Mouse (Mus musculus) limb, embryonic 11.5 days (tissue): ENCODE measurements around the gene Chid1. TPM values are rescaled to one million over a fixed set of nuclear protein-coding genes. Genes with fewer than 3 reads are reported as not detected.

Experiments used
- ATAC-seq: fragments of 200-750 bp; cut with Nextera tagmentation; 2 replicates; pipeline ENCODE4 v1.8.0; 2017; ENCODE audit warnings: low read depth; ENCODE audit not compliant: insufficient number of reproducible peaks, low FRiP score, low TSS enrichment
- DNase-seq: peaks from one replicate; pipeline ENCODE4 v3.0.0-alpha.2; 2015; ENCODE audit warnings: low spot score
- H3K27ac ChIP-seq: fragments of 300-500 bp; sonication (generic); replicated peaks from 2 replicates; pipeline ENCODE4 v1.5.1; 2014; ENCODE audit warnings: low read depth, mild to moderate bottlenecking, low read length
- H3K27me3 ChIP-seq: fragments of 300-500 bp; sonication (generic); 2 replicates; pipeline ENCODE4 v1.6.1; 2014; ENCODE audit warnings: mild to moderate bottlenecking, low read length, mixed read lengths; ENCODE audit not compliant: control insufficient read depth, insufficient read depth
- H3K36me3 ChIP-seq: fragments of 300-500 bp; sonication (generic); 2 replicates; pipeline ENCODE4 v1.6.1; 2014; ENCODE audit warnings: mild to moderate bottlenecking, low read length, moderate library complexity, mixed read lengths; ENCODE audit not compliant: control insufficient read depth, insufficient read depth
- H3K4me1 ChIP-seq: fragments of 300-500 bp; sonication (generic); 2 replicates; pipeline ENCODE4 v1.6.1; 2014; ENCODE audit warnings: low read length, mixed read lengths; ENCODE audit not compliant: control insufficient read depth, insufficient read depth
- H3K4me2 ChIP-seq: fragments of 300-500 bp; sonication (generic); 2 replicates; pipeline ENCODE4 v1.6.1; 2014; ENCODE audit warnings: low read depth, mild to moderate bottlenecking, moderate library complexity; ENCODE audit not compliant: severe bottlenecking
- H3K4me3 ChIP-seq: fragments of 300-500 bp; sonication (generic); 2 replicates; pipeline ENCODE4 v1.5.1; 2014; ENCODE audit warnings: low read depth, low read length
- H3K9ac ChIP-seq: fragments of 300-500 bp; sonication (generic); 2 replicates; pipeline ENCODE4 v1.6.1; 2014; ENCODE audit warnings: mild to moderate bottlenecking, low read length
- H3K9me3 ChIP-seq: fragments of 300-500 bp; sonication (generic); 2 replicates; pipeline ENCODE4 v1.6.1; 2016; ENCODE audit warnings: low read length; ENCODE audit not compliant: control insufficient read depth
- WGBS: fragments of 180-500 bp; shearing (Covaris S2); extraction: QIAGEN DNeasy Blood & Tissue Kit; methylation state at CpG from one replicate; pipeline ENCODE4 v1.1.7; 2014; 5-methylcytosine and 5-hydroxymethylcytosine counted together
- polyA plus RNA-seq: library from polyadenylated mRNA; unstranded; fragments of >200 nt; fragmentation: Nextera tagmentation; extraction: Ambion mirVana; gene quantifications from 2 replicates; pipeline ENCODE4 v1.2.1, GENCODE M21; 2014

The Chid1 gene
- polyA plus RNA-seq, 1 experiment from 2014 or later, result 27.4 TPM

DNA sequence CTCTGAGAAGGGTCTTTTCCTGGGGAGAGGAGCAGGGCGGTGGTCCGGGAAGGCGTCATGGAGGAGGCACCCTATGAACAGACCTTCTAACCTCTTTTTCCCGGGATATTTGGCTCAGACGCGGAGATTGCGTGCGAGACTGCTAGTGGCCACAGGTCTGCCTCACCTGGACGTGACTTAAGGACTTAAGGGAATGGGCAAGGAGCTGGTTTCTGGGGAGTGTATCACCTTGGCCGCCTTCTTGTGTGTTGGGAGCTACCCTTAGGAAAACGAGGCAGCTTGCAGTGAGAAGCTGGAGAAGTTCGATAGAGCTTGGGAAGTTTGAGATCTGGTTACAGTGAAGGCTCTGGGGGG is 63.9 kb downstream of the Chid1 start:
- WGBS, result 1% methylated on average over 12 of the region's 12 CpGs
- Histone ChIP-seq H3K9ac (peak overlapping the region; percentile 92), H3K4me2 (peak overlapping the region; percentile 90), H3K36me3 (peaks cover 17% of the 10 kb centered on the region), H3K9me3 (no peaks in the 10 kb centered on the region), H3K4me1 (peaks cover 18% of the 10 kb centered on the region), H3K27ac (no peak overlapping the region), H3K4me3 (peak overlapping the region; percentile 80), H3K27me3 (no peaks in the 10 kb centered on the region)
- DNase-seq (no peak), ATAC-seq (no peak)

DNA sequence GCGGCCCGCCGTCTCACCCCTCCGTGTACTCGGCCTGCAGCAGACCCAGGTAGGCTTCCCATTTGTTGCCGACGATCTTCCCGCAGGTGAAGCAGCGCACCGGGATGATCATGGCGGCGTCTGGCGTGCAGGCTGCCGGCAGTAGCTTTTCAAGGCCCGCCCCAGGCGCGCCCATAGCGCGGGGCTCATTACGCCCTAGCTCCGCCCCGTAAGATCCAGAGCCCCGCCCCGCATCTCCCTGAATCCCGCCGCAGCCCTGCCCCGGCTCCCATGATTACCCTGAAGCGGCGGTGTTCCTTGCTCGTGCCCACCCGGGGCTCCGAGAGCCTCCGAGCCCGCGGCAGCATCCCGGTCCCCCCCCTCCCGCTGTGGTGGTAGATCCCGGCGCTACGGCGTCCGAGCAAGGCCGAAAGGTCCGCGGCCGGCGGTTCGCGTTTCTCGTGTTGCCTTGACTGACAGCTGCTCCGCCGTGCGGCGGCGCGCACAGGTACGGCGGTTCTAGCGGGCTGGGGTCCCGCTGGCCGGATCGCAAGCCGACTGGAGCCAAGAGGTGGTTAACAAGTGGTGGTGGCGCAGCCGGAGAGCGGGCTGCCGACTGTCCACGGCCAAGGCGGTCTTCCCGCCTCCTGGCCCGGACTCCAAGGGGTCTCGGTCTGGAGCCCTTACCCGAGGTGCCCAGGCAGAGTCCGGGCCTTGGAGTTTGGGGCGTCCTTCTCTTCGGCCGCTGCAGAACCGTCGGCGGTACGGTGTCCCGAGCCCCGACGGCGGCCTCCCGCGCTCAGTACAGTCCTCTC is 64.4 kb downstream of the Chid1 start, which contains the start of the genes Polr2l and Tspan4:
Polr2l (minus strand) TSS at position 122 of the 794 bp plus-strand sequence.
Tspan4 (plus strand) TSS at position 230 of the 794 bp plus-strand sequence.
- no peaks in the 10 kb centered on the region for H3K27me3 ChIP-seq
- under 1% methylated on average over 85 of the region's 87 CpGs for WGBS
- peaks cover 21% of the 10 kb centered on the region for H3K36me3 ChIP-seq
- peaks cover 18% of the 10 kb centered on the region for H3K4me1 ChIP-seq
- peak within 1 kb of the TSS; percentile 80 for H3K4me3 ChIP-seq
- ATAC-seq (peak; percentile 49), DNase-seq (peak; percentile 89)
- no peaks in the 10 kb centered on the region for H3K9me3 ChIP-seq
- peak within 1 kb of the TSS; percentile 92 for H3K9ac ChIP-seq
- H3K27ac ChIP-seq, result peak within 1 kb of the TSS; percentile 68
- peak within 1 kb of the TSS; percentile 90 for H3K4me2 ChIP-seq

DNA sequence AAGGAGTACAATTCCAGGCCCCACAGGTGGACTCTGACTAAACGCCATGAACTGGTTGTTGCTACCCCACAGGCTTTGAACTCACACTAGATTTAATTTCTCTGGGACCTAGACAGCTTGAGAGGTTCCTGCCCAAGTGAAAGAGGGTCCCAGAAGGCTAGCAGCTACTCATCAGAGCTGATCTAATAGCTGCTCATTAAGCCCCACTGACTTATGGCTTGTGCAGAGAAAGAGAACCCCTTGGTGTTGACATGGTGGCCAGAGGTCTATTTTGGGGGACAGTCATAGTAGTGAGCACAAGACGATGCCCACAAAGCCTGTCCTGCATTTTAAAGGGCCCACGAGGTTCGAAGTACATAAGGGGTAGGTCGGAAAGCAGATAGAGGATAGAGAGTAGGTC is 65.5 kb downstream of the Chid1 start:
- ATAC-seq (no peak), DNase-seq (no peak)
- Histone ChIP-seq H3K9me3 (no peaks in the 10 kb centered on the region), H3K4me2 (peak overlapping the region; percentile 90), H3K36me3 (peaks cover 30% of the 10 kb centered on the region), H3K9ac (peak overlapping the region; percentile 92; the same call in 1 of the 2 replicates), H3K4me1 (peaks cover 21% of the 10 kb centered on the region), H3K27me3 (no peaks in the 10 kb centered on the region), H3K4me3 (peak overlapping the region; percentile 80), H3K27ac (no peak overlapping the region)
- WGBS, result 12% methylated on average over 5 of the region's 5 CpGs

DNA sequence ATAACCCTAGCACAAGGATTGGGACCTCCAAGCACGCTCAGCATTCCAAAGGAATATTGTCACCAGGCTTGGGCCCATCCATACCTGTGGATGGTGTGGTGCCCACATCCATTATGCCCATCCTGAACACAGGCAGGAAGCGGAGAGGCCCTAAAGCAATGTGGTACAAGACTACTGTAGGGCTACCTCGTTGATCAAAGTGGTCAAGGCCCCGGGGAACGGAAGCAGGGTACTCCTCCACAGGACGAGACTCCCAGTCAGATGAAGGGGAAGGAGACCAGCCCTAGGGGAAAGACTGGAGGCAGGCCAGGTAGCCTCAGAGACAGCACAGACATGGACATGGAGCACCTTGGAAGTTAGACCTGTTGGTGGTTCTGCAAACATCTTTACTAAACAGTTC is 66.9 kb downstream of the Chid1 start:
- H3K36me3 ChIP-seq, result peaks cover 30% of the 10 kb centered on the region
- WGBS, result 89% methylated on average over 6 of the region's 6 CpGs
- ATAC-seq (no peak), DNase-seq (no peak)
- no peak overlapping the region for H3K9ac ChIP-seq
- H3K27me3 ChIP-seq, result no peaks in the 10 kb centered on the region
- peaks cover 34% of the 10 kb centered on the region for H3K4me1 ChIP-seq
- no peaks in the 10 kb centered on the region for H3K9me3 ChIP-seq
- H3K4me2 ChIP-seq, result no peak overlapping the region
- no peak overlapping the region for H3K4me3 ChIP-seq
- H3K27ac ChIP-seq, result no peak overlapping the region

DNA sequence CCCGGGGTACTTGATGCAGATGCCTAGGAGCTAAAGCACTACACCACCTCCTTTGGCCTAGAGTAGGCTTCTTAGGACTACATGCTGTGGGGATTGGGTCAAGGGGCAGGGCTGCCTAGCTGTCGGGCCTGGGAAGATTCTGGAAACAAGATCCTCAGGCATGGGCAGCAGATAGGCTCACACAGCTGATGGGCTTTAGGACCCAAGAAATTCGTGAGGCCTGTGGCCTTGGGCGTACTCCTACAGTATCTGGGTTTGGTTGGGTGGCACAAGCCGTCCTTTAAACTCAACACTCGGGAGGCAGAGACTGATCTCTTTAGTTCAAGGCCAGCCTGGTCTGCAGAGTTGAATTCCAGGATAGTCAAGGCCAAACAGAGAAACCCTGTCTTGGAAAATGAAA is 67.4 kb downstream of the Chid1 start:
- no peak overlapping the region for H3K4me3 ChIP-seq
- no peaks in the 10 kb centered on the region for H3K27me3 ChIP-seq
- H3K9me3 ChIP-seq, result no peaks in the 10 kb centered on the region
- DNase-seq (no peak), ATAC-seq (no peak)
- H3K4me1 ChIP-seq, result peaks cover 34% of the 10 kb centered on the region
- H3K9ac ChIP-seq, result no peak overlapping the region
- peaks cover 30% of the 10 kb centered on the region for H3K36me3 ChIP-seq
- no peak overlapping the region for H3K27ac ChIP-seq
- H3K4me2 ChIP-seq, result no peak overlapping the region
- 87% methylated on average over 6 of the region's 6 CpGs for WGBS

DNA sequence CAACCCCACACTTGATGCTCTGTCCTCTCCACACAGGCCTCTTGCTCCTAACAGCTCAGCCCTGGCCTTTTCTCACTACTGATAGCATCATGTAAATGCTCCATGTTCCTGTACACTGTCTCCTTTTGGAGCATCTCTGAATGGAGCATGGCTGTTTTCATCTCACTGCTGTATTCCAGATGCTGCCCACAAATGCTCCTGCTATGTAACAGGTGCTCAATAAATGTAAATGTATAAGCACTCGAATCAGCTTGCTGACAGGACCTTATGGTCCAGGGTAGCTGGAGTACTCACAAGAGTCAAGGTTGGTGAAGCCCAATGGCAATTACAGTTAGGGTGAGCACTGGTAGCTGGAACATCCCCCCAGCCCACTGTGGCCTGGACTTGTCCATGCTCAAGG is 68.4 kb downstream of the Chid1 start:
- Histone ChIP-seq H3K9me3 (no peaks in the 10 kb centered on the region), H3K27ac (no peak overlapping the region), H3K36me3 (peaks cover 30% of the 10 kb centered on the region), H3K4me1 (peaks cover 34% of the 10 kb centered on the region), H3K9ac (no peak overlapping the region), H3K27me3 (no peaks in the 10 kb centered on the region), H3K4me2 (no peak overlapping the region), H3K4me3 (no peak overlapping the region)
- DNase-seq (no peak), ATAC-seq (no peak)
- 83% methylated on average over 1 of the region's 1 CpGs for WGBS

DNA sequence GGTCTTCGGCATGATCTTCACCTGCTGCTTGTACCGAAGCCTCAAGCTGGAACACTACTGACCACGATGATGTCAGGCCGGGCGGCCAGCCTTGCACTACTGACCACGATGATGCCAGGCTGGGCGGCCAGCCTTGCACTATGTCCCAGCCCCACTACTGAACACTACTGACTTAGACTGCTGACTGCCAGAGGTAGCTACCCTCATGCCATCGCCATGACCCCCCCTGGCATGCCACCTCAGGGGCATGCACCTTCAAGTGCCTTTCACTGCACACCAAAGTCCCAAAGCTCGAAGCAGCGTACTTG is 69.1 kb downstream of the Chid1 start:
- no peak overlapping the region for H3K4me3 ChIP-seq
- peaks cover 30% of the 10 kb centered on the region for H3K36me3 ChIP-seq
- no peak overlapping the region for H3K9ac ChIP-seq
- 93% methylated on average over 10 of the region's 10 CpGs for WGBS
- no peak for DNase-seq
- ATAC-seq, result no peak
- peaks cover 27% of the 10 kb centered on the region for H3K4me1 ChIP-seq
- H3K27ac ChIP-seq, result no peak overlapping the region
- H3K4me2 ChIP-seq, result no peak overlapping the region
- H3K27me3 ChIP-seq, result no peaks in the 10 kb centered on the region
- H3K9me3 ChIP-seq, result no peaks in the 10 kb centered on the region

DNA sequence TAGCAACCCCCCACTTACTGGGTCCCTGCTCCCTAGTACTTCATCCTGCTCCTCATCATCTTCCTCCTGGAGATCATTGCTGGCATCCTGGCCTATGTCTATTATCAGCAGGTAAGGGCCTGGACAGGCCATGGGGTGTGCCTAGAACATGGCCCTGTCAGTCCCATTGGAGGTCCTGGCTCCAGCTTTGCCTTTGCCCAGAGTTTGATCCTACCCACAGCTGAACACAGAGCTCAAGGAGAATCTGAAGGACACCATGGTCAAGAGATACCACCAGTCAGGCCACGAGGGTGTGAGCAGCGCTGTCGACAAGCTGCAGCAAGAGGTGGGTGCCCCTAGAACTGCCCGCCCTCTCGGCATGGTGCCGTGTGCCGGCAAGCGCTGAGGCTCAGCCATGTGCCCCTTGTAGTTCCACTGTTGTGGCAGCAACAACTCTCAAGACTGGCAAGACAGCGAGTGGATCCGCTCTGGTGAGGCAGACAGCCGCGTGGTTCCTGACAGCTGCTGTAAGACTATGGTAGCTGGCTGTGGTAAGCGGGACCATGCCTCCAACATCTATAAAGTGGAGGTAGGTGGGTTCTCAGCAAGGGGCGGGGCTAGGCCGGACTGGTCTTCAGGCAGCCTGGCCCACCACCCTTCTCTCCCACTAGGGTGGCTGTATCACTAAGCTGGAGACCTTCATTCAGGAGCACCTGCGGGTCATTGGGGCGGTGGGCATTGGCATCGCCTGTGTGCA is 69.6 kb downstream of the Chid1 start:
- ATAC-seq, result no peak
- WGBS, result 87% methylated on average over 18 of the region's 18 CpGs
- H3K9ac ChIP-seq, result no peak overlapping the region
- H3K36me3 ChIP-seq, result peaks cover 30% of the 10 kb centered on the region
- no peak overlapping the region for H3K4me2 ChIP-seq
- H3K27me3 ChIP-seq, result peaks cover under 1% of the 10 kb centered on the region; the same call in 1 of the 2 replicates
- H3K4me3 ChIP-seq, result no peak overlapping the region
- no peak for DNase-seq
- no peaks in the 10 kb centered on the region for H3K9me3 ChIP-seq
- H3K27ac ChIP-seq, result no peak overlapping the region
- H3K4me1 ChIP-seq, result peaks cover 30% of the 10 kb centered on the region
